Mouse (Mus musculus) heart, adult 9 months (tissue): ENCODE data around the gene Trmt10b.

ENCODE experiments used
- DNase-seq, 2 experiments: peaks; one replicate each; pipeline ENCODE4 v3.0.0; 2022; ENCODE audit warnings: low spot score in 2 of 2

The Trmt10b gene

DNA sequence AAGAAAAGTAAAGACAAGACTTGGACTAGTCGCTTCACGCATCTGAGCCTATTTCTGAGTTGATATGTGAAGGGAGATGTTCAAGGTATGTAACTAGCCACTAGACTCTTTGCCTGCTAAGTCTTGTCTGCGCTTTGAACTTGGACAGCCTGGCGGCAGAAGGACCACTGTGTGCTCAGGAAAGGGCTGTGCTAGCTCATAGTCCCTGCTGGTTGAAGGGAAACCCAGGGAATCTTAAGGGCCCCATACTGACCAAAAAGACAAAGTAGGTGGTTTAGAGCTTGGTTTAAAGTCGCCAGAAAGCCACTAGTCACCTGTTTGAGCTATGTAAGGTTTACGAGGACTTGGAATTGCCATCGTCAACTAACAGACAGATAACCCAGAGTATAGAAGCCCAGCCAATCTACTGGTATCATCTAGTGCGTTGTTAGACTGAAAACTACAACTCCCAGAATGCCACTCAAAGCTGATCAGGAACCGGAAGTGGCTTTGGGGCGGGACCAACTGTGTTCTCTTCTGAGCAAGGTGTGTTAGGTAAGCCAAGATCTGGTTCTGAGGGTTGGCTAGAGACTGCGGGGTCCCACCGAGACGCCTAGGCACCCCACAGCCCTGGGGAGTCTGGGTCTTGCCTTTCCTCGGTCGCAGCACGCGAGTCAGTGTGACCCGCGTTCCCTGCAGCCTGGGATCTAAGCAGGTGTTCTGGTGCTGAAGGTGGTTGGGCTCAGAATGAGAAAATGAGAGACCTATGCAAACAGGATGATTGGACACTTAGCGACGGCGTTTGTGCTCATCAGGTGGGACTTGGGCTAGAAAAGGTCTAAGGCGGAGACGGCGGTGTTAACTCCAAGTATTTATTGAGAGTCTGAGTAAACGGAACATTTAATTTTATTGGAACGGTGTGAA is at the start of gene Trmt10b:
TSS of gene Trmt10b (plus strand) at position 466 of the 903 bp plus-strand sequence.
- DNase-seq = peak; percentile 56 to 63

DNA sequence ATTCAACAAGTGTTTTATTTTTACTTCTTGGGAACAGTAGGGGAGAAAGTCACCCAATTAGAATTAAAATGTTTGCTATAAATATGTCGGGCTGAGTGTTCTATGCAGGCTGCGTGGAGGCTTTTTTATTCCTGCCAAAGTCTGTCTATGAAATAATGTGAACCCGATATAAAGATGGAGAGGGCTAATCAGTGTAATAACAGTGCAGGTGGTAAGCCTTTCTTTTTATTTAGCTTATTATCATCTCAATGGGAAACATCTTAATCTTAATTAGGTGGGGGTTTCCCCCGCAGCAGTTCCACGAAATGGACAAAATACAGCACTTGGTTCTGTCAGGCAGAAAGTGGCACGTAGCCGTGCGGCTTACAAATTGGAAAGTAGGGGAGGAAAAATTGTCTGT is 45.7 kb upstream of the Trmt10b start:
- no peak for DNase-seq

DNA sequence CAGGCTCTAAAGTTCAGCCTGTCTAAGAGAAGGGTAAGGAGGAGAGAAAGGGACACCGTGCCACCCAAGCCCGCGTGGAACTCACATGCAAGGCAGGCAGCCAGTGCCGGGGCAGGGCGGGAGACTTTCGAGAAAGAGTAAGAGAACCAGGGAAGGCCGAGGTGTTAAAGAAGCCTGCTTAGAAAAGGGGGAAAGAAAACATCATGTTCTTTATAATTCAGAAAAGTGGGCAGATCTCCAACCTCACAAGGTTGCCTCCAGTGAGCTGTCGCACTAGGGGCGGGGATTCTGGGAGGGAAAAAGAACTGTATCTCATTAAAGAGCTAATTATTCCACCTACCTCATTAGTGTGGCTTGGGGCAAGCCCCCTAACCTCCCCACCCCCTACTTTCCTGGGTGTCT is 44.1 kb upstream of the Trmt10b start:
- no peak for DNase-seq

DNA sequence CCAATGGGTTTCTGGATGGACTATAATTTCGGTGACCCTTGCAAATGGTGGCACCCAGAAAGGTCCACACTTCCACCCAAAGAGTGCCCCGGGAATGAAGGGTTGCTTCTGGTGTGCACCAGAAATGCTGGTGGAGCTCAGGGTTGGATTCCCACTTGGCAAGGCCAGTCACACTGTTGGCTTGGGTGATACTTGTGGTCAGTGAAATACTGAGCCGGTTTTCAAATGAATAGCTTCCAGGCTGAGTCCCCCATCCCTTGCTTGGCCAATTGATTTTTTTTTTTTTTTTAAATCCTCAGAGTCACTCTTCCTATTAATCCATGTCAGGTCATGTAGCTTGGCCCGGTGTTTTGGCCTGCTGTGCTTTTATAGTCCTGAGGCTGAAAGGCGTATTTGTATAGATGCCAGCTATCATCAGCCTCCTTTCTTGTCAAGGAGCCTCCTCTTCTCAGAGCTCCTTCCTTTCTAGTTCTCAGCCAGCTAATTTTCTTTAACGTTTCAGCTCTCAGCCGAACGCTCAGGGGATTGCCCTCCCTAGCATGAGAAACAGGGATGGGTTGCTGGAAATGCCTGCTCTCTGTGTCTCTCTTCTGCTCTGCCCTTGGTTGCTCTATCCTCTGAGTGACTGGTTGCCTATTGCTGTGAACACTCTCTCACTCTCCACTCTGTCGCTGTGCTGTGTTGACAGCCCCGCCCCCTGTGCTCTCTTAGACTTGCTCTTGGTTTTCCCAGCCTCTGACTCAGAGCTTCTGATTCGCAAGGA is 42.9 kb upstream of the Trmt10b start:
- no peak for DNase-seq

DNA sequence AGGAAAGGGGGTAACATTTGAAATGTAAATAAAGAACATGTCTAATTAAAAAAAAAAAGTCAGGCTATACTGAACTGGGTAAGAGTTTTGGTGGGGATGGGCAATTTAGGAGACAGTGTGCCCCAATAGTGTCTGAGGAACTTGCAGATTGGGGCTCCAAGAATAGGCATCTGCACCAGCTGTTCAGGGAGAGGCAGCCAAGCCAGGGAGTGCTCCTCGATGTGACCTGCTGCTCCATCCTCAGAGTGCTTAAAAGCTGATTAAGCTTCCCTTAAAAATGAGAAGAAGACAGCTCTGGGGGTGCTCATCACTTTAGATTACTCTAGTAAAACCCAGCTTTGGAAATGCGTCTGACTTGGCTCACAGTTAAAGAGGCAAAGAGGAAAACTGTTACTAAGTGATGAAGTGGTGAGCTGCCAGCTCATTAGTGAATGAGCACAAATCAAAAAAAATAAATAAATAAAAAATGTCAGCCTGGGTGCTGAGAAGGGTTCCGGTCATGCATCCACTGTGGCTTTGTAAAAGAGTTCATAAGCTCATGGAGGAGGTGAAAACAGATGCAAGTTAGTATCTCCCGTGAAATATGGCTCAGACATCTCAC is 37.6 kb upstream of the Trmt10b start:
- DNase-seq = no peak

DNA sequence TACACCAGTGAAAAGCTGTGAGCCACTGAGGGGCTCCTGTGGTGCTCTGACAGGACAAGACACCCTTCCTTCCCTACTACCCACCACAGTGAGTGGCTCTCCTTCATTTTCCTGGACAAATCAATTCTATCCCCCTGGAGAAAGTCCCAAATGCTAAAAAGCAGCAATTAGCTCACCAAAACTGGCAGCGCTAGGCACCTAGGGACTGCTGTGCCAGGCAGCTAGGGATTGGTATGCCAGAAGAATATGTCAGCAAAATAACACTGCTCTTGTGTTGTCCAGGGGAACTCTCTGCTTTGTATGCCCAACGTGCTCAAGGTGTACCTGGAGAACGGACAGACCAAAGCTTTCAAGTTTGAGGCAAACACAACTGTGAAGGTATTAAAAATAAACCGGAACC is 35.4 kb upstream of the Trmt10b start:
- DNase-seq = no peak

DNA sequence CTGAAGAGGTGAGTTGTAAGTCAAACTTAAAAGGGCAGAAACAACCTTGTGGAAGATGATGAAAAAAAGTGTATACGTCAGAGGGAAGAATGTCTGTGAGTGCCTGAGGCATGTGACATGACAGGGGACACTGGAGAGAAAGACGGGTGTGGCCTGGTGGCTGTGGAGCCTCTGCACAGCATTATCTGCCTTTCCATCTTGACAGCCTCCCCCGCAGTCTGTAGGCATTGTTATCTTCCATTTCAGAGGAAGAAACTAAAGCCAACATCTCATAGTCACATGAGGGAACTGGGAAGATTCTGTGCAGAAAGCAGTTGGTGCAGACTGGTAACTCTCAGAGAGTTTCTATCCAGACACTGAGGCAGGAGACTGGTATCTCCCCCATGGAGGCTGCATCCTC is 29.0 kb upstream of the Trmt10b start:
- DNase-seq = no peak

DNA sequence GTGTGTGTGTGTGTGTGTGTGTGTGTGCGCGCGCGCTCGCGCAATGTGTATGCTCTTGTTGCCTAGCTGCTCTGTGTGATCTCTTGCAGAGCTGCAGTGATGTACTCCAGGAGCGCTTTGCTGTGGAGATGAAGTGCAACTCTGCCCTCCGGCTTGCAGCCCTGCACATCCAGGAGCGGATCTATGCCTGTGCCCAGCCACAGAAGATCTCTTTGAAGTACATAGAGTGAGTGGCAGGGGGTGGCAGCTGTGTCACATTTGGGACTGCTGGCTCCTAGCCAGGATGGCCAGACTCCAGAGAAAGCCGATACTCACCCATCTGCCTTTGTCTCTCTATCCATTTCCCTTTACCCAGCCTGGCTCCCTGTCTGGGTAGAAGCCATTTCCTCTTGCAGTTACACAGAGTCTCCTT is 25.9 kb upstream of the Trmt10b start:
- no peak for DNase-seq

DNA sequence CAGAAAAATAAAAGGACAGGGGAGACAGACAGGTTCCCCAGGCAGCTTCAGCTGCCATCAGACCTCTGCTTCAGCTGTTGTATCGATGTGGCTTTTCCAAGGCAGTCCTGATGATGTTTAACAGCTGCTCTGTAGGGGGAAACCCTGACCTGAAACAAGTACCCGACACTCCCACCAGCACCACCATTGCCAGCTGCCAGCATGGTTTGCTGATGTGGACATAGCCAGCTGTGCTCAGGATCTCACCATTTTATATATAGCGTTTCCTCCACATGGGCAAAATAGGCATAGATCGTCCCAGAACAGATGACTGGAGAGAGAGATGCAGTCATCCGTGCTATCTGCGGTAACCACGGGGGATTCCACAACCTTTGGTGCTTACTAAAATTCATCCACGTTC is 21.2 kb upstream of the Trmt10b start:
- DNase-seq = no peak

DNA sequence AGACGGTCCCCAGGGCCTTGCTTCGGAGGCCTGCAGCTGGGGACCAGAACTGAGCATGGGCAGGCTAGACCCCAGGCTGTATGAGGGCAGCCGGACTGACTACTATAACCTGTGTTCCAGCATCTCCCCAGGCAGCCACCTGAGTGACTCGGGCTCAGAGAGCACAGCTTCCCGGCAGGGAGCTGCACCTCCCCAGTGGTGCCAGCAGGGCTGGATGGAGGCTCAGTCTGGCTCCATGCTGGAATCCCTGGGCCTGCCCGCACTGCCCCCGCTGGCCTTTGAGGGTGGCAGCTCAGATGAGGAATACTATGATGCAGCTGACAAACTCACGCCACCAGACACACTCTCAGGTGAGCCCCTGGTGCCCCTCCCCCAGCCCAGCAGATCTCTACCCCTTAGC is 17.6 kb upstream of the Trmt10b start:
- DNase-seq = no peak

DNA sequence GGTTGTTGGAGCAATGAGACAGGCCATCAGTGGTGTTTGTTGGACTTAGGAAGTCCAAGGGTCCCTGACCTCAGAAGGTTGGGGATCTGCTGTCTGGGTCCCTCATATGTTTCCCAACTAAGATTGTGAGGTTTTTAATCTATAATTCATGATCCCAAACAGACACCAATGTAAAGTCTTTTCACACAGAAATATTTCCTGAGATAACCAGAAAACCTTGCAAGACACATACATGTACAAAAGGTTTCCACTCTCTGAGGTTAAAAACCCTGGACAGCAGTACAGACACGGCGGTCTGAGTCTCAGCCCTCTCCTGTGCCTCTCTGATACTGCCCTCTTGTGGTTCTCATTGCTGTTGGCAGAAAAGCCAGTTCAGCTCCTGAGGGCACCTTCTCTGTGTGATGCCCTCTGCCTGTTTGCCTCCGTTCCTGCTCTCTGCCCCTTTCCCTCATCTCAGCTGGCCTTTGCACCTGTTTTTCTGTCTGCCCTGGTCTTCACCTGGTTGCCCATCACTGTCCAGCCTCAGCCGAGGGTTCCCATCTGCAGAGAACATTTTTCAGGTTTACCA is 16.9 kb upstream of the Trmt10b start:
- DNase-seq = peak; percentile 20 to 58

DNA sequence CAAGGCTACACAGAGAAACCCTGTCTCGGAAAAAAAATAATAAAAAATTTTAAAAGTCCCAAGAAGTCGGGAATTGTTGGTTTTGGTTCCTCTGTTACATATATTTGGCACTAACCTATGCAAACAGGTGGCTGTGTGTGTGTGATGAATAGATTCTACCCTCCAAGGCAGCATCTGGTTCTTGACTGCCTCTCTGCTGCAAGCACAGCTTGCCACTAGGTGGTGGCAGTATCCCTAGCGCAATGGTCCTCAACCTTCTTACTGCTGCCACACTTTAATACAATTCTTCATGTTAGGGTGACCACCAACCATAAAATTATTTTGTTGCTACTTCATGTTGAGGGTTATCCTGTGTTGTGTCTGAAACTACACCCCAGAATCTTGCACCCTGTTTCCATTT is 10.6 kb upstream of the Trmt10b start:
- no peak for DNase-seq

DNA sequence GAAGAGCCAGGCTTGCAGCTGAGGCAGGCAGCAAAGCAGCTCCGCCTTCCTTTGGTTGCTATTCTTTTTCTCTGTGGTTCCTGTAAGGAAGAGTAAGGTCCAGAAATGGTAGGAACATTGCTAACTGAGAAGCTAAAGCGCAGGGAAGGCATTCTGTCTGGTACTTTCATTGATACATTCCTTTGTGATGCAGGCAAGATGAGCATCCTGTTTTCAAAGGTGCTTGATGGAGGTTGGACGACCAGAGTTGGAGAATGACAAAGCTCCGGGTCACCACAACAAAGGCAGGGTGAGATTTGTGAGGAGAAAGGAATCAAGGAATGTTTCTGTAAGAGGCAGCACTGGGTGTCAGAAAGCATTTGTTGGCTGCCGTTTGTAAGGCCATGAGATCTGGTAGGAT is 9.0 kb upstream of the Trmt10b start:
- no peak for DNase-seq

DNA sequence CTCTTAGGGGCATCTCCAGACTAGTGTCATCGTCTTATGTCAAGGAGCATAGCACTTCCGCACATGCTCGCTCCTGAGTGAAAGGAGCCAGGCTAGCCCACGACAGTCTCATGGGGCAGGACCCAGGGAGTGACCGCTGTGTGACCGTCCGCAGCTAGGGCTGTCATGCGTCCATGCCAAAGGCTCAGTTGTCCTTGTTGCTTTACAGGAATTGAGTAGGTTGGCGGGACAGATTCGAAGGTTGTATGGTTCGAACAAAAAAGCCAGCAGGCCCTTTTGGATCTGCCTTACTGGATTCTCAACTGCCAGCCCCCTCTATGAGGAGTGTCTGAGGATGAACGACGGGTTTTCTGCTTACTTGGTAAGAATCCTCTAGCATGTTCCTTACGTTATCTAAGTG is 8.6 kb downstream of the Trmt10b start:
- no peak for DNase-seq

DNA sequence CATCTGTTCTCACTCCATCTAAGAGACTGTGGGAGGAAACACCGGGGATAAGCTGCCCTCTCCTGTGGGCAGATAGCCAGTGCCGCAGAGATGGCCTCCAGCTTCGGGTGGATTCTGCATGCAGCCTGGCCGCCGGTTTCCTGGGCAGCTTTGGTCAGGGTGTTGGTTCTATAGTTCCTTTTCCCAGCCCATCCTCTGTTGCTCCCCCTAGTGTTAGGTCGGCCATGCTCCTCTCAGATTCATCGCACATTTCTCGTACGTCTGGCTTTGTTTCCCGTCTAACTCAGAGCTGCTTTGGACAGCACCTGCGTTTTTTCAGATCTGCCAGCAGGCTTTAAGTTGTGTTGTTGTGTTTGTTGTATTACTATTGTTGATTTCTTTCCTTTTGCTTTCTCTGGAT is 11.1 kb downstream of the Trmt10b start:
- no peak for DNase-seq

DNA sequence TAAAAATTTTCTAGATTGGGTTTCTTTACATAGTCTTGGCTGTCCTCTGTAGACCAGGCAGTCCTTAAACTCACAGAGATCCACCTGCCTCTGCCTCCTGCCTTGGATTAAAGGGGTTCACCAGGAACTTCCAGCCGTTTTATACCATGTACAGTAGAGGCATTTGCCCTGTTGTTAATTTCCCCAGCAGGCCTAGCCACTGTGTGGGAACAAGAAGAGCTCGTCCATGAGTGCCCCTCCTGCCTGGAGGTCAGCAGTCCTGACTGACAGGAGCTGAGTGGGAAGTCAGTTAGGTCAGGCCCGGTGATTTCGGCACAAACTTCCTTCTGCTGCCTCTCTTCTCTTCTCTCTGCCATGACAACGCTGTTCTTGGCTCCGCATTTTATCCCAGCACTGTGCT is 11.7 kb downstream of the Trmt10b start:
- no peak for DNase-seq

DNA sequence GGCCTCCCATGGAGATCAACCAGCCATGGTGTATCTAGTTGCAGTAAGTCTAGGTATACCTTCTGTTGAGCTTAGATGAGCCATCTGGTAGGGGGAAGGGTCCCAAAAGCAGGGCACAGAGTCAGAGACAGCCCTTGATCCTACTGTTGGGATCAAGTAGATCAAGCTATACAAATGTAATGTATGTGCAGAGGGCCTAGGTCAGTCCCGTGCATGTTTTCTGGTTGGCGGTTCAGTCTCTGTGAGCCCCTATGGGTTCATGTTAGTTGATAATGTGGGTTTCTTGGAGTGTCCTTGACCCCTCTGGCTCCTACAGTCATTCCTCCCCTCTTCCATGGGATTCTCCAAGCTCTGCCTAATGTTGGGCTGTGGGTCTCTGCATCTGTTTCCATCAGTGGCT is 14.1 kb downstream of the Trmt10b start:
- DNase-seq = no peak

DNA sequence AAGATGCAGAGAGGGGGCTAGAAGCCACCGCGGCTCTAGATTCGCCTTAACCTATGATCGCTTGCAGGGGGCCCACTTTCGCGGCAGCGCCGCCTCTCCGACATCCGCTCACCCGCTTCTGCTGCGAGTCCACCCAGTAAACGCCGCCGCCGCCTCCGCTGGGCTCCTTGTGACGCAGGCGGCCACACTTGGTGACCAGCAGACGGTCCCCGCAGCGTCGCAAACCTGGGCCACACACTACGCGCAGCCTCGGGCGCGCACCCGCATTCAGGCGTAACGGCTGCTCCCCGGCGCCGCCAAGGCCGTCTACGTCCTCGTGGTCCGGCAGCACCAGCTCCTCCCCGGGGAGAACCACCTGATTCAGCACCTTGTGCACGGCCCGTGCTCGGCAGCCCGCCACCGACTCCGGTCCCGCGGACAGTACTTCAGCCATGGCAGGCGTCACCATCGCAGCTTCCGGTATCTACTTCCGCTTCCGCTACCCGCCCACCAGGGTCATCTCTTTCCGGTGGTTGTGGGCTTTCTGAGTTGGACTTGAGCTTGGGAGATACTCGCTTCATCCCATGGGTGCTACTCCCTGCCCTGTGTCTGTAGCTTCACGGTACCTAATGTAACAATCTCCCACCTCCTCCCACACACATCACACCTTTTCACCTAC is 23.4 kb downstream of the Trmt10b start:
- peak; percentile 86 to 87 for DNase-seq

DNA sequence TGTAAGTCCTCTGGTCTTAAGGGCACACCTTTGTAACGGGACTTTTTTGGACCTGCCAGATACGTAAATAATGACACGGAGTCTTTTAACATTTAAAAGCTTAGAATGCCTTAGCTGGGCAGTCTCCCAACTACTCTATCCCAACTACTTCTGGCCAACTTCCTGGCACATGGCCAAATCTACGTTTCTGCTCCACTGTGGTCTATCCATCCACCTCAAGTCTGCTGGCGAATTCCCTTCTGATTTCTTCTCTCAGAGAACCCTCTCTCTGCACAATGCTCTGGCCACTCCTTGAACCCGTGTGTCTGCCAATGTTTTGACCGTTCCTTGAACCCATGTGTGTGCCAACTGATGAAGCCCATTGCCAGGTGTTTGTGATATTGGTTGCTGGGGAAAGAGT is 34.2 kb downstream of the Trmt10b start:
- no peak for DNase-seq

DNA sequence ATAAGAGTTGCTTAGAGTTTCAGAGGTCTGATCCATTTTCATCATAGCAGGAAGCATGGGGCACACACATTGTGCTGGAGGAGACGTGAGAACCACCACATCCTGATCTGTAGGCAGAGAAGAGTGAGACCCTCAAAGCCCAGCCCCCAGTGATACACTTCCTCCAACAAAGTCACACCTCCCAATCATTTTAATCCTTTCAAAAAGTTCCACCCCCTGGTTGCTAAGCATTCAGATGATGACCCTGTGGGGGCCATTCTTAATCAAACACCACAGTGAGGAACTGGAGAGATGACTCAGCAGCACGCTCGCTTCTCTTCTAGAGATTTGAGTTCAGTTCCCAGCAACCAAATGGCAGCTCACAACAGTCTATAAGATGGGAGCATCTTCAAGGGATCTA is 35.5 kb downstream of the Trmt10b start:
- DNase-seq = no peak

DNA sequence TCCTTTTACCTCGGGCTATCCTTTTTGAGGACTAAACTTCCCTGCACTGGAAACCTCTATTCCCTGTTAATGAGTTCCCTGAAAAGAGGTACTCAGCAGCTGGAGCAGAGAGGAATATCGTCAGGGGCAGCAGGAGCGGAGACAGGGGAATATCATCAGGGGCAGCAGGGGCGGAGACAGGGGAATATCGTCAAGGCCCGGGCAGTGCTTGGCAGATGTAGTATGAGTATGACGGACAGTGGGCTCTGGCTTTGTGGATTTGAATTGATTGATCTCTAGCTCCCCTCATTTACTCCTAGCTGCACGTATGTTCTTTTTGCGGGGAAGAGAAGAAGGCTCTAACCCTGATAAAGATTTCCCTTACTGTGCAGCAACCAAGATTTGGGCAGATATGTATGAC is 44.3 kb downstream of the Trmt10b start:
- no peak for DNase-seq
